Mouse (Mus musculus): Measurements from ENCODE around the gene Bri3. TPM values are rescaled to one million over a fixed set of nuclear protein-coding genes. Genes with fewer than 3 reads are reported as not detected.
A peak's percentile ranks its signal among the peaks of the same experiment; 100 is the strongest.

Bri3 gene
- polyA plus RNA-seq, 1 experiment from 2014 or later, result 123 TPM

DNA sequence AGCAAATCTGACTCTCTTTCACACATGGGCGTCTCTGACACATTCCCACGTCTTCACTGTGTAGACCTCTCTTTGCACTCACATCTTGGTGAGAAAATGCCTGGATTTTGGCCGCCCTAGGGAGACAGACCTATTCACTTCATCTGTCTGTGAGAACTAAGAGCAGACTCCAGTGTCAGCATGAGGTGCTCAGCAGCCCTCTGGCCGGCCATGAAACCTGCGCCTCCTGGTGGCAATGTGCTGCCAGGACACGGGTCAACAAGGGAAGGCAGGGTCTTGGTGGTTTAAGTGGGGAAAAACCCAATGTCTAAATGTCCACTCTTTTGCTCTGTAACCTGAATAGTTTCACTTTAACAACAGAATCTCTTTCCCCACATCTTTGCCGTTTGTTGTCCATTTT lies 29.8 kb upstream of the Bri3 start:
- Histone ChIP-seq H3K36me3 (replicated peaks; ENCODE audit: control insufficient read depth, insufficient read depth) (peaks cover 66% of the 10 kb centered on the region), H3K27me3 (ENCODE audit: control insufficient read depth, insufficient read depth, low read length) (no peaks in the 10 kb centered on the region), H3K9me3 (ENCODE audit: control insufficient read depth, low read length) (no peaks in the 10 kb centered on the region), H3K4me2 (replicated peaks) (no peak overlapping the region), H3K27ac (no peak overlapping the region), H3K4me1 (replicated peaks; ENCODE audit: control insufficient read depth, insufficient read depth, low read length) (no peaks in the 10 kb centered on the region), H3K9ac (no peak overlapping the region), H3K4me3 (replicated peaks; ENCODE audit: low read length) (no peak overlapping the region)
- 33% methylated on average over 7 of the region's 7 CpGs for WGBS
- DNase-seq (ENCODE audit: low spot score) (peak; percentile 62), ATAC-seq (ENCODE audit: low FRiP score) (no peak)

DNA sequence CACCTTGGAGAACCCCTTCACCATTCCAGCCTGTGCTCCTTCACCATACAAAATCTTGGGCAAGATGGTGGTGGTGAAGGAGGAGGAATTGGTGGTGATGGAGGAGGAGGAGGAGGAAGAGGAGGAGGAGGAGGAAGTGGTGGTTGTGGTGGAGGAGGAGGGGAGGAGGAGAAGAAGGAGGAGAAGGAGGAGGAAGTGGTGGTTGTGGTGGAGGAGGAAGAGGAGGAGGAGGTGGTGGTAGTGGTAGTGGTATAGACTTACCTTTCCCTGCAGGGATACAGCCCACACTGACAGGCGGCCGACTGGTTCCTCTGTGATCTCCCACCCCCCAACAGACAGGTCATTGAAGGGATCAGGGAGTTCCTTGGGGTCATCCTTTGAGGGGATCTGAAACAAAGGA lies 28.2 kb upstream of the Bri3 start:
- no peak for DNase-seq (ENCODE audit: low spot score)
- Histone ChIP-seq H3K9ac (no peak overlapping the region), H3K27me3 (ENCODE audit: control insufficient read depth, insufficient read depth, low read length) (no peaks in the 10 kb centered on the region), H3K9me3 (ENCODE audit: control insufficient read depth, low read length) (no peaks in the 10 kb centered on the region), H3K4me2 (replicated peaks) (no peak overlapping the region), H3K27ac (no peak overlapping the region), H3K36me3 (replicated peaks; ENCODE audit: control insufficient read depth, insufficient read depth) (peaks cover 51% of the 10 kb centered on the region), H3K4me1 (replicated peaks; ENCODE audit: control insufficient read depth, insufficient read depth, low read length) (no peaks in the 10 kb centered on the region), H3K4me3 (replicated peaks; ENCODE audit: low read length) (no peak overlapping the region)
- WGBS, result 88% methylated on average over 2 of the region's 2 CpGs
- no peak for ATAC-seq (ENCODE audit: low FRiP score)

DNA sequence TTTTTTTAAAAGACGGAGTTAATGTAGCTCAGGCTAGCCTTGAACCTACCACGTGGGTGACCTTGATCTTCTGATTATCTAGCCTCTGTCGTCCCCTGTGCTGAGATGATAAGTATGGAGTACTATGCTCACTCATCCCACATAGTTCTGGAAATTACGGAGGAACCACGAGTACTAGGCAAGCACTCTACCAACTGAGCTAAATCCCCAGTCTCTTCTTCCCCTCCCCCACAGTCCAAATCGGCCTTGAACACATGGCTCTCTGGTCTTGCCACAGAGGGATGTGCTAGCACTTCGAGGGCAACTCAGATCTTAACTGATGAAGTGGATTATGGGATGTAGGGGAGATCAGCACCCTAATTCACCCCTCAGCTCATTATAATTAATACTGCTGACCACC lies 26.2 kb upstream of the Bri3 start:
- H3K9ac ChIP-seq, result no peak overlapping the region
- no peaks in the 10 kb centered on the region for H3K27me3 ChIP-seq (ENCODE audit: control insufficient read depth, insufficient read depth, low read length)
- H3K4me1 ChIP-seq (replicated peaks; ENCODE audit: control insufficient read depth, insufficient read depth, low read length), result peaks cover 13% of the 10 kb centered on the region
- ATAC-seq (ENCODE audit: low FRiP score), result no peak
- WGBS, result 94% methylated on average over 7 of the region's 7 CpGs
- no peaks in the 10 kb centered on the region for H3K9me3 ChIP-seq (ENCODE audit: control insufficient read depth, low read length)
- H3K36me3 ChIP-seq (replicated peaks; ENCODE audit: control insufficient read depth, insufficient read depth), result peaks cover 33% of the 10 kb centered on the region
- no peak overlapping the region for H3K27ac ChIP-seq
- H3K4me3 ChIP-seq (replicated peaks; ENCODE audit: low read length), result no peak overlapping the region
- DNase-seq (ENCODE audit: low spot score), result no peak
- no peak overlapping the region for H3K4me2 ChIP-seq (replicated peaks)

DNA sequence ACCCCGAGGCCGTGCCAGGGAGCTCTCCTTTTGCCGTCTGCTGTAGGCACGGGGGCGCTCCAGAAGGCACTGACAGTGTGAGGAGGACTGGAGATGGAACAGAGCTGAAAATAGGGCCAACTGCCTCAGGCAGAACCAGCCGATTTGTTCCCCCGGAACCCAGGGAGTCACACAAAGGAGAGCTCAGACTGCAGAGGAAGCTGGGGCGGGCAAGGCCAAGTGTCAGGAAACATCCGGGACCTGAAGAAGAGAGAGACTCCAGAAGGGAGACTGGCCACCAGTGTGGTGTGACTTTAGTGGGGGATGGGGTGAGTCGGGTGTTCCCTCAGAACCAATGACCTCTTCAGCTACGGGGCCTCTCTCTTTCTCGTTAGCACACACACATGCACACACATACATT lies 24.9 kb upstream of the Bri3 start:
- ATAC-seq (ENCODE audit: low FRiP score), result no peak
- WGBS, result 75% methylated on average over 12 of the region's 12 CpGs

DNA sequence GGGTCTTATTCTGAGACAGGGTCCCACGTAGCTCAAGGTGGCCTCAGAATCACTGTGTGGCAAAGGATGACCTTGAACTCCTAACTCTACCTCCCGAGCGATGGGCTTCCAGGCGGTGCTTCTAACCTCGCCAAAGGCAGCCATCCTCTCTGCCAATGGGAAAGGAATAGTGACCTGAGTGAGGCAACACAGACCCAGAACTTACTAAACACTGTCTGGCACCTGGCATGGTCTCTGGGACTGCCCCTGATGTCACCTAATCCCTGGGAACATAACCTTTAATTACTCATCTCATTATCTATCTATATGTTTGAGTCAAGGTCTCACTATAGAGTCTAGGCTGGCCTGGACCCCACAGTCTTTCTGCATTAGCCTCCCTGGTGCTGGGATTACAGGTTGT lies 24.3 kb upstream of the Bri3 start:
- Histone ChIP-seq H3K9ac (no peak overlapping the region), H3K4me1 (replicated peaks; ENCODE audit: control insufficient read depth, insufficient read depth, low read length) (peaks cover 21% of the 10 kb centered on the region), H3K4me2 (replicated peaks) (no peak overlapping the region), H3K27me3 (ENCODE audit: control insufficient read depth, insufficient read depth, low read length) (no peaks in the 10 kb centered on the region), H3K4me3 (replicated peaks; ENCODE audit: low read length) (no peak overlapping the region), H3K36me3 (replicated peaks; ENCODE audit: control insufficient read depth, insufficient read depth) (peaks cover 16% of the 10 kb centered on the region), H3K9me3 (ENCODE audit: control insufficient read depth, low read length) (no peaks in the 10 kb centered on the region), H3K27ac (no peak overlapping the region)
- 91% methylated on average over 5 of the region's 5 CpGs for WGBS
- ATAC-seq (ENCODE audit: low FRiP score) (no peak), DNase-seq (ENCODE audit: low spot score) (no peak)

More for the DNA sequence above, 24.9 kb upstream of the Bri3 start:
- Histone ChIP-seq H3K27ac (no peak overlapping the region), H3K36me3 (replicated peaks; ENCODE audit: control insufficient read depth, insufficient read depth) (peaks cover 20% of the 10 kb centered on the region), H3K9ac (no peak overlapping the region), H3K27me3 (ENCODE audit: control insufficient read depth, insufficient read depth, low read length) (no peaks in the 10 kb centered on the region), H3K4me2 (replicated peaks) (no peak overlapping the region), H3K9me3 (ENCODE audit: control insufficient read depth, low read length) (no peaks in the 10 kb centered on the region), H3K4me3 (replicated peaks; ENCODE audit: low read length) (no peak overlapping the region), H3K4me1 (replicated peaks; ENCODE audit: control insufficient read depth, insufficient read depth, low read length) (peaks cover 18% of the 10 kb centered on the region)
- DNase-seq (ENCODE audit: low spot score), result no peak

DNA sequence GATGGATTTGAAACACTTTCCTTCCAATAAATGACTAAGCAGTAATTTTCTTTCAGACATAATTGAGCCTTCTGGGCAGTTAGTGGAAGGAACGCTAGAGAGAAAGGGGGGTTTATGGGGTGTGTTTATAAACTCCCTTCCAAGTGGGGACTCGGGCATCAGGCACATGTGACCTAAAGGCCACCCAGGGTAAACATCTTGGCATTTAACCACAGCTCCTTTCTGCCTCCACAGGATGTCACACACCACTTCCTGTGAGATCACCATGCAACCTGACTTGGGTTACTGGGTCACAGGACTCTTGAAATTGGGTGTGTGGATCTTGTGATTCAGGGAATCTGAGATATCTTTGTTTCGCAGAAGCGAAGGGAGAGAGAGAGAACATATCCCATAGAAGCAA lies 22.9 kb upstream of the Bri3 start:
- ATAC-seq (ENCODE audit: low FRiP score) (no peak), DNase-seq (ENCODE audit: low spot score) (no peak)
- 85% methylated on average over 4 of the region's 4 CpGs for WGBS
- H3K27ac ChIP-seq, result no peak overlapping the region
- peaks cover 21% of the 10 kb centered on the region for H3K4me1 ChIP-seq (replicated peaks; ENCODE audit: control insufficient read depth, insufficient read depth, low read length)
- H3K4me3 ChIP-seq (replicated peaks; ENCODE audit: low read length), result no peak overlapping the region
- H3K9ac ChIP-seq, result no peak overlapping the region
- H3K36me3 ChIP-seq (replicated peaks; ENCODE audit: control insufficient read depth, insufficient read depth), result peaks cover 13% of the 10 kb centered on the region
- no peak overlapping the region for H3K4me2 ChIP-seq (replicated peaks)
- H3K27me3 ChIP-seq (ENCODE audit: control insufficient read depth, insufficient read depth, low read length), result no peaks in the 10 kb centered on the region
- no peaks in the 10 kb centered on the region for H3K9me3 ChIP-seq (ENCODE audit: control insufficient read depth, low read length)

DNA sequence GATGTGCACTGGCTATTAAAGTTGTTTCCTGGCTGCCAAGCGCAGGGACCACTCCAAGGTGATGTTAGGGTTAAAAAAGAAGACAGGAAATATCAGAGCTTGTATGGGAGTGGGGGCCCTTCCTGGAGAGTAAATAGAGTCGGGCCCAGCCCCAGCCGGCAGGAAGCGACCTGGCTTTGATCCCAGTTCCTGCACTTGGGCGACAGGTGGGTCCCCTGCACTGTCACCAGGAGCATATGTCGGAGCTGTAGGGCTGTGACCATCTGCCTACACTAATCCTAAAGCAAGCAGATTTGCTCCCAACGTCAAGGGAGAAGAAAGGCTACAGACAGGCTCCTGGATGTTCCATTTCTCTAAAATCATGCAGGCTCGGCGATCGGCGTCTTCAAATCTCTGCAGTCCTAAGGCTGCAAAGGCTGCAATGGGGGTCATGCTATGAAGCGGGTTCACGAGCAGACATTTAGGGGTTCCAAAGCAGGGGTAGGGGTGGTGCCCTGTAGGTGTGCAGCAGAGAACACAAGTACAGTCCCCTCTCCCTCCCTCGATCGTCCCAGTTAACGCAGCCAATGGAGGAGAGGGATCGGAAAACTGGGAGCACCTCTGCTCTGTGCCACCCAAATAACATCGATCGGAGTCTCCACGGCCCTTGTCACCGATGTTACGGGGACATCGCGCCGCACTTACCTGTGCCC lies 21.3 kb upstream of the Bri3 start:
- Histone ChIP-seq H3K9ac (peak overlapping the region; percentile 81), H3K27me3 (ENCODE audit: control insufficient read depth, insufficient read depth, low read length) (no peaks in the 10 kb centered on the region), H3K4me1 (replicated peaks; ENCODE audit: control insufficient read depth, insufficient read depth, low read length) (peaks cover 21% of the 10 kb centered on the region), H3K36me3 (replicated peaks; ENCODE audit: control insufficient read depth, insufficient read depth) (no peaks in the 10 kb centered on the region; the same call in 1 of the 2 replicates), H3K27ac (peak overlapping the region; percentile 60; the same call in 1 of the 2 replicates), H3K9me3 (ENCODE audit: control insufficient read depth, low read length) (no peaks in the 10 kb centered on the region), H3K4me2 (replicated peaks) (peak overlapping the region; percentile 85), H3K4me3 (replicated peaks; ENCODE audit: low read length) (peak overlapping the region; percentile 68)
- ATAC-seq (ENCODE audit: low FRiP score), result peak; percentile 84
- peak; percentile 43 for DNase-seq (ENCODE audit: low spot score)
- 4% methylated on average over 25 of the region's 25 CpGs for WGBS

DNA sequence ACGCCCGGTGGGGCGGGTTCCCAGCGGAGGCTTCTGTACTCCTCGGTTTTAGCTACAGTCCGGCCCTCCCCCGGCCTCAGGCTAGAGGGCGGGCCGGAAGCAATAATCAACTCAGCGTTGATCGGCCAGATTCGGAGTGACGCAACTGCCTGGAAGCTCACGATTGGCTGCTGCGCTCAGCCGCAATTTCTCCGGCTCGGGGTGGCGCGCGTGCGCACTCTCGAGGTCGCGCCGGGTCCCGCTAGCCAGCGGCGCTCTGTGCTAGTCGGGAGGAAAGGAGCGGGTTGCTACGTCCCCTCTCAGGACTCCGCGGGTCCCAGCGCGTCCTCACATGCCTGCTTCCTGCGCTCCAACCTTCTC lies 20.8 kb upstream of the Bri3 start, which contains the start of gene Tecpr1:
Gene Tecpr1, minus strand, starts transcription at position 113 of the 360 bp plus-strand sequence.
- WGBS, result under 1% methylated on average over 37 of the region's 37 CpGs
- no peaks in the 10 kb centered on the region for H3K9me3 ChIP-seq (ENCODE audit: control insufficient read depth, low read length)
- H3K27me3 ChIP-seq (ENCODE audit: control insufficient read depth, insufficient read depth, low read length), result no peaks in the 10 kb centered on the region
- H3K36me3 ChIP-seq (replicated peaks; ENCODE audit: control insufficient read depth, insufficient read depth), result no peaks in the 10 kb centered on the region; the same call in 1 of the 2 replicates
- peaks cover 21% of the 10 kb centered on the region for H3K4me1 ChIP-seq (replicated peaks; ENCODE audit: control insufficient read depth, insufficient read depth, low read length)
- ATAC-seq (ENCODE audit: low FRiP score) (peak; percentile 96), DNase-seq (ENCODE audit: low spot score) (peak; percentile 95)
- peak within 1 kb of the TSS; percentile 81 for H3K9ac ChIP-seq
- peak within 1 kb of the TSS; percentile 68 for H3K4me3 ChIP-seq (replicated peaks; ENCODE audit: low read length)
- peak within 1 kb of the TSS; percentile 72 for H3K27ac ChIP-seq
- H3K4me2 ChIP-seq (replicated peaks), result peak within 1 kb of the TSS; percentile 85

DNA sequence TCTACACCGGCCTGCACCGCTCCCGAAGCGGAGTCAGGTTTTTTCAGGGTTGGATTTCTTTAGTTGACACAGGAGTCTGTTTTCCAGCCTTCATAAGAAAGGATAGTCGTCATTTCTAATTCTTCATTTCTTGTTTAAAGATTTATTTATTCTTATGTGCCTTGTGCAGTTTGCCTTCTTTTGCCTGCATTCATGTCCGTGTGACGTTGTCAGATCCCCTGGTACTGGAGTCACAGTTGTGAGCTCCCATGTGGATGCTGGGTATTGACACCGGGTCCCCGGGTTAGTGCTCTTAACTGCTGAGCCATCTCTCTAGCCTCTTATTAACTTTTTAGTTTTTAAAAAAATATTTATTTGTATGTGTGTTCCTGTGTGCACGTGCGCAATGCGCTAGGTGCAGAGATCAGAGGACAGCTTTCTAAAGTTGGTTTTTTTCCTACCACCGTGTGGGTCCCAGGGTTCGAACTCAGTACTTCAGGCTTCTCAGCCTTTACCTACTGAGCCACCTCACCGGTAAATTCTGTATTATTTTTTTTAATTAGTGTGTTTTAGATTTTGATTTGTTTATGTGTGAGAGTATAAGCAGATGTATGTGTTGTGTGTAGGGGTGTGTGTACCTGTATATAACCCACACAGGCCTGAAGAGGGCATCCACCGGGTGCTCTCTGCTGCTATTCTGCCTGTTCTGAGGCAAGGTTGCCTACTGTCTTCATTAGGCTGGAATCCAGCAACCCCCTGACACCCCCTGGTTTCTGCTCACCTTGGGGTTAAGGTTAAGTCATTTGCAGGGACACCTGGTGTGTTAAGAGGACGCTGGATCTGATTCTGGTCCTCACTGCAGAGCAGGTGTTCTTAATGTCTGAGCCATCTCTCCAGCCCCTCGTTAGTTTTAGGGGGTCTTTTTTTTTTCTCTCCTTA lies 20.1 kb upstream of the Bri3 start:
- no peak for ATAC-seq (ENCODE audit: low FRiP score)
- Histone ChIP-seq H3K27ac (peak overlapping the region; percentile 72), H3K36me3 (replicated peaks; ENCODE audit: control insufficient read depth, insufficient read depth) (no peaks in the 10 kb centered on the region), H3K9ac (peak overlapping the region; percentile 81), H3K27me3 (ENCODE audit: control insufficient read depth, insufficient read depth, low read length) (no peaks in the 10 kb centered on the region), H3K4me1 (replicated peaks; ENCODE audit: control insufficient read depth, insufficient read depth, low read length) (peaks cover 21% of the 10 kb centered on the region), H3K4me3 (replicated peaks; ENCODE audit: low read length) (peak overlapping the region; percentile 68), H3K4me2 (replicated peaks) (peak overlapping the region; percentile 85), H3K9me3 (ENCODE audit: control insufficient read depth, low read length) (no peaks in the 10 kb centered on the region)
- WGBS, result 27% methylated on average over 18 of the region's 18 CpGs
- DNase-seq (ENCODE audit: low spot score), result peak; percentile 58
